Mouse (Mus musculus): ENCODE results near the gene Farsb. TPM values are rescaled to one million over a fixed set of nuclear protein-coding genes. Genes with fewer than 3 reads are reported as not detected.

Farsb gene
- 137 and 146 TPM in 2 replicates for polyA plus RNA-seq (2014; fragmentation: Nextera tagmentation; extraction: Ambion mirVana)

DNA sequence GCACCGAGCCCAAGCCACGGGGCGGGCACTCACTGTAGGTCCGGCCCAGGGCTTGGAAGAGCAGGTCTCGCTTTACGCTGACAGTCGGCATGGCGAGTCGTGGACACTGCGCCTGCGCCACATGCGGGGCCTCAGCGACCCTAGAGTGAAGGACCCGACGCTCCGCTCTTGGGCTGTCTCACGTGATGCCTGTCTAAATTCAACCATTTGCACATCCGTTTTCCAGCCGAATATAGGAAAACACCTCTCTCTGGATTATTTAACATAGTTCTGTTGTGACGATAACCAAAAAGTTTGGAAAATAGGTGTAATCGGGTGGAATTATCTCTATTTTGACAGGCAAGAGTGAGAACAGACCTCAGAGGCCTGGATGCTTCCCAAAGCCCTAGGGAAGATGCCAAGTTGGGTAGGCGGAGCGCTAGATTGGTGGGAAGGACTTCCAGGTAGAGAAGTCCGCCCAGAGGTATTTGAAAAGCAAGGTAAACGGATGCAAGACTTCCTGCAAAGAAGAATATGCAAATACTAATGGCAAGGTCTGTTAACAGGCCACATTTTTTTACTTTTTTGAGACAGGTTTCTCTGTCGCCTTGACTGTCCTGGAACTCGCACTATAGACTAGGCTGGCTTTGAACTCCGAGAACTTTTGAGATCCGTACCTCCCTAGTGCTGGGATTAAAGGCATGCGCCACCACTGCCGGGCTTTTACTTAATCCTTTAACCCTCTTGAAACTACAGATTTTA, at the start of gene Farsb:
Gene Farsb (minus strand): TSS at position 146 of the 741 bp plus-strand sequence.
- H3K9ac ChIP-seq (replicated peaks; ENCODE audit: low read depth, low read length), result peak within 1 kb of the TSS; percentile 72
- no peaks in the 10 kb centered on the region for H3K9me3 ChIP-seq (ENCODE audit: control insufficient read depth, low read depth, low read length)
- peaks cover 16% of the 10 kb centered on the region; the same call in 1 of the 2 replicates for H3K4me1 ChIP-seq (ENCODE audit: control insufficient read depth, insufficient read depth, low read length)
- under 1% methylated on average over 31 of the region's 31 CpGs for WGBS
- no peaks in the 10 kb centered on the region for H3K27me3 ChIP-seq (ENCODE audit: control insufficient read depth, insufficient read depth, low read length)
- H3K27ac ChIP-seq (ENCODE audit: low read length), result peak within 1 kb of the TSS; percentile 68
- ATAC-seq (ENCODE audit: insufficient number of reproducible peaks, insufficient read depth, low FRiP score, low read depth), result peak; percentile 96
- H3K4me2 ChIP-seq (replicated peaks; ENCODE audit: low read depth, low read length), result peak within 1 kb of the TSS; percentile 87
- H3K36me3 ChIP-seq (ENCODE audit: control insufficient read depth, insufficient read depth, low read length), result 0 out of 2 replicates have a peak, but pooled peaks cover 4% of the 10 kb centered on the region
- peak within 1 kb of the TSS; percentile 89 for H3K4me3 ChIP-seq (ENCODE audit: low read depth, low read length)

DNA sequence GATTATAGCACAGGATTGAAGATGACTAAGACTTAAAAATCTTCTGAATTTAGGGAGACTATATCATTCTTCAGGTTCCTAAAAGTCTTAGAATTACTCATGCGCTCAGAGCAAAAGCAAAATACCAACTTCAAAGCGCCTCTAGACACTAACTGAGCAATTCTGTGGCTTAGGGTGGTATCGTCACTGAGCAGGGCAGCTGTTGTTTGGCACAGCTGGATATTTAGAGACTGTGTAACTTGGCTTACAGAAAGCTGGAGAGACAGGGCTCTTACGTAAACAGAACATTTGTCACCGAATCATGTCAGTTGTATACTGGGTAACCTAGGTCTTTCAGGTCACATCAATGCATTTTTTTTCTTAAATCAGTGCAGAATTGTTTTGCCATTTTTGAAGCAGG, 49.7 kb upstream of the Farsb start:
- Histone ChIP-seq H3K27ac (ENCODE audit: low read length) (no peak overlapping the region), H3K4me2 (replicated peaks; ENCODE audit: low read depth, low read length) (no peak overlapping the region), H3K4me1 (ENCODE audit: control insufficient read depth, insufficient read depth, low read length) (no peaks in the 10 kb centered on the region), H3K9ac (replicated peaks; ENCODE audit: low read depth, low read length) (no peak overlapping the region), H3K36me3 (ENCODE audit: control insufficient read depth, insufficient read depth, low read length) (no peaks in the 10 kb centered on the region), H3K27me3 (ENCODE audit: control insufficient read depth, insufficient read depth, low read length) (no peaks in the 10 kb centered on the region), H3K4me3 (ENCODE audit: low read depth, low read length) (no peak overlapping the region), H3K9me3 (ENCODE audit: control insufficient read depth, low read depth, low read length) (no peaks in the 10 kb centered on the region)
- WGBS, result 53% methylated on average over 5 of the region's 5 CpGs
- ATAC-seq (ENCODE audit: insufficient number of reproducible peaks, insufficient read depth, low FRiP score, low read depth), result no peak

DNA sequence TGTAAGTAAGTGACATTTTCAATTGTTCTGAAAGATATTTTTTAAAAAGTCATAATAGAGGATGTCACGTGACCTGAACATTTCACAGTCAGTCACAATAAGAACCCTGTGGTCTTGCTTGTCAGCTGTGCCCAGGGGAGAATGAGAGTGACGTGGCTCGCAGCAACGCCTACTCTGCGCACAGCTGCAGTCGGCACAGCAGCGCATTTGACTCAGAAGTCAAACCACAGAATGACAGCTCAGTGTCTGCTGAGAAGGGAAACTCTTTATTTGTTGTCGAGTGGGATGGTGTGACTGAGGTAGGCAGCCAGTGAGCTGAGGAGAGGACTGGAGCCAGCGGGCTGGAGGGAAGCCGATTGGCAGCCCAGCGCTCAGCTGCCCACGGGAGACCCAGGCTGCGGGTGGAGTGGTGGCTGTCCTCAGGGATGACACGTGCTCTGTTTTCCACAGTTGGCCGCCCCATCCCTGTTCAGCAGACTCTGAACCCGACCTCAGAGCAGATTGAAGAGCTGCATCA, 48.9 kb upstream of the Farsb start:
- Histone ChIP-seq H3K4me2 (replicated peaks; ENCODE audit: low read depth, low read length) (peak overlapping the region; percentile 45), H3K9me3 (ENCODE audit: control insufficient read depth, low read depth, low read length) (no peaks in the 10 kb centered on the region), H3K27ac (ENCODE audit: low read length) (no peak overlapping the region), H3K36me3 (ENCODE audit: control insufficient read depth, insufficient read depth, low read length) (no peaks in the 10 kb centered on the region), H3K9ac (replicated peaks; ENCODE audit: low read depth, low read length) (no peak overlapping the region), H3K4me1 (ENCODE audit: control insufficient read depth, insufficient read depth, low read length) (no peaks in the 10 kb centered on the region), H3K4me3 (ENCODE audit: low read depth, low read length) (peak overlapping the region; percentile 19; the same call in 1 of the 2 replicates), H3K27me3 (ENCODE audit: control insufficient read depth, insufficient read depth, low read length) (no peaks in the 10 kb centered on the region)
- peak; percentile 58; the same call in 1 of the 2 replicates for ATAC-seq (ENCODE audit: insufficient number of reproducible peaks, insufficient read depth, low FRiP score, low read depth)
- WGBS, result 29% methylated on average over 16 of the region's 16 CpGs

DNA sequence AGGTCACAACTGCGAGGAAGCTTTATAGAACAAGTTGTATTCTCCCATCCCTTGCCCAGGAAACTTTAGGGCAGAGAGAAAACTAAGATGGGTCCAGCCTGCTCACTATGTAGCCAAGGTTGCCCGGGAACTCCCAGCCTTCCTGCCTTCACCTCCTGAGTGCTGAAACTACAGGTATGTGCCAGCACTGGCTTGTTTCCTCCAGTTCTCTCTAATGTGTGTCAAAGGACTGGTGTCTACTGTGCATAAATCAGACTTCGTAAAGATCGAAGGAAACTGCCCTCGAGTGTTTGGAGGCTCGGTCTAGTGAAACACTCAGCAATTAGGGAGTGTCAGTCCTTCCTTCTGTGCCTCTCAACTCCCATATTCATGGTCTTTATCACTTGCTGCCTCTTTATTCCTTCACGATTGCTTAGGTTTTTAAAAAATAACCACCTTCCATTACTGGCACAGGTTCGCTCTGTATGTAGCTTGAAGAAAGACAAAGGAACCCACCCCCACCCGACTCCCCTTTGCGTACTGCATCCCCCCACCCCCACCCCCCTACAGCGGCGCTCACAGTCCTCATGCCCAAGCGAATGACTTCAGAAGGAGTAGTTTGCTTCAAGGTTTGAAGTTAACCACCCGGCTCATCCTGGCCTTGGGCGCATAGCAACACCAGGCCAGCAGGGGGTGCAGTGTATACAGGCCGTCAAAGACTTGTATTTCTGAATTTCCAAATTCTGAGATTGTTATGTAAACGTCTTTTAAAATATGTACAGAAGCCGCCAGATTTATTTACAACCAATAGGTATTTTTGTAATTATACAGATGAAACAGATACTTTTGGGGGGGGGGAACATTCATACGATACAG, 47.8 kb upstream of the Farsb start:
- Histone ChIP-seq H3K4me3 (ENCODE audit: low read depth, low read length) (no peak overlapping the region), H3K9ac (replicated peaks; ENCODE audit: low read depth, low read length) (no peak overlapping the region), H3K4me1 (ENCODE audit: control insufficient read depth, insufficient read depth, low read length) (no peaks in the 10 kb centered on the region), H3K4me2 (replicated peaks; ENCODE audit: low read depth, low read length) (no peak overlapping the region), H3K36me3 (ENCODE audit: control insufficient read depth, insufficient read depth, low read length) (no peaks in the 10 kb centered on the region), H3K27ac (ENCODE audit: low read length) (no peak overlapping the region), H3K27me3 (ENCODE audit: control insufficient read depth, insufficient read depth, low read length) (no peaks in the 10 kb centered on the region), H3K9me3 (ENCODE audit: control insufficient read depth, low read depth, low read length) (no peaks in the 10 kb centered on the region)
- WGBS, result 31% methylated on average over 19 of the region's 19 CpGs
- ATAC-seq (ENCODE audit: insufficient number of reproducible peaks, insufficient read depth, low FRiP score, low read depth), result peak; percentile 61; the same call in 1 of the 2 replicates

DNA sequence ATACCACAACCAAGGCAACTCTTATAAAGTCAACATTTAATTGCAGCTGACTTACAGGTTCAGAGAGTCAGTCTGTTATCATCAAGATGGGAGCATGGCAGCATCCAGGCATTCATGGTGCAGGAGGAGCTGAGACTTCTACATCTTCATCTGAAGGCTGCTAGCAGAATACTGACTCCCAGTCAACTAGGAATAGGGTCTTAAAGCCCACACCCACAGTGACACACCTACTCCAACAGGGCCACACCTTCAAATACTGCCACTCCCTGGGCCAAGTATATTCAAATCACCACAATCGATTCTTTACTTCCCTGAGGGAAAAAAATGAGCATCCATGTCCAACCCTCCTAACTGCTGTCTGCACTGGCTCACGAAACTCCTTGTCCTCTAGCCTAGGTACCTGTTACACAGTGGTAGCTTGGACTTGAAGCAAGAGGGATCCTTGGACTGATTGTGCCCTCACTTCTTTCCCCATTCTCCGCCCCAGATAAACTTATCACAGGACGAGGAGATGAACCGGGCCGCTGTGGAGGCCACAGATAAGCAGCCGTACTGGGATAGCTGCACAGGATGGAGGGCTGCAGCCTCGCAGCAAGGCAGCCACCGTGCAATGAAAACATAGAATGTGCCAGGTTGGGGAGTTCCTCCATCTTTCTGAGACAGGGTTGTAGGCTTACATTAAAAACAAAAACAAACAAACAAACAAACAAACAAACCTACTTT, 45.9 kb upstream of the Farsb start:
- Histone ChIP-seq H3K36me3 (ENCODE audit: control insufficient read depth, insufficient read depth, low read length) (no peaks in the 10 kb centered on the region), H3K4me3 (ENCODE audit: low read depth, low read length) (no peak overlapping the region), H3K4me1 (ENCODE audit: control insufficient read depth, insufficient read depth, low read length) (no peaks in the 10 kb centered on the region), H3K4me2 (replicated peaks; ENCODE audit: low read depth, low read length) (no peak overlapping the region), H3K9ac (replicated peaks; ENCODE audit: low read depth, low read length) (no peak overlapping the region), H3K27me3 (ENCODE audit: control insufficient read depth, insufficient read depth, low read length) (no peaks in the 10 kb centered on the region), H3K27ac (ENCODE audit: low read length) (no peak overlapping the region), H3K9me3 (ENCODE audit: control insufficient read depth, low read depth, low read length) (no peaks in the 10 kb centered on the region)
- ATAC-seq (ENCODE audit: insufficient number of reproducible peaks, insufficient read depth, low FRiP score, low read depth), result no peak
- 85% methylated on average over 9 of the region's 9 CpGs for WGBS

DNA sequence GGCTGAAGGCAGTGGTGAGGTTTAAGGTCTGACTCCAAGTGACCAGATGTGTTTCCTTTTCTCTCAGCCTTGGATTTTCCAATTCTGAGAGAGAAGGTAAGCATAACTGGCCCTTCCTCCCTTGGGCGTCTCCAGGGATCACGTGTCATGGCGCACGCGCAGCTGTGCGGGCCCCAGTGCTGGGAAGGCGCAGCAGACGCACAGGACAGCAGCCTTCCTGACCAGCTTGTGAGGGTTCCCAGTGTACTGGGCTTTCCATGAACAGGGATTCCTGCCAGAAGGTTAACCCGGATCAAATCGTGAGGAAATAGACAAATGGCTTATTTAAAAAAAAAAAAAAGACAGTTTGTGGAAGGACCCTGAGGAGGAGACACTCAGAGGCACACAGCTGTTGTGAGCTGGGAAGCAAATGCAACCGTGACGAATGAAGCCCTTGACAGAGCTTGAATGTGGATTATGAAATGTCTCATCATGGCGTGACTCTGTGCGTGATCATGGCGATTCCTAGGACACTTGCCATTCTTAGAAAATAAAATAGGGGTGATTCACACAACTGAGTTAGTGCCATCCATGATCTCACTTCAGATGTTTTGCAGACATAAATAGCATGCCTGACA, 43.6 kb upstream of the Farsb start:
- no peak for ATAC-seq (ENCODE audit: insufficient number of reproducible peaks, insufficient read depth, low FRiP score, low read depth)
- Histone ChIP-seq H3K9ac (replicated peaks; ENCODE audit: low read depth, low read length) (no peak overlapping the region), H3K4me3 (ENCODE audit: low read depth, low read length) (no peak overlapping the region), H3K9me3 (ENCODE audit: control insufficient read depth, low read depth, low read length) (no peaks in the 10 kb centered on the region), H3K27me3 (ENCODE audit: control insufficient read depth, insufficient read depth, low read length) (no peaks in the 10 kb centered on the region), H3K36me3 (ENCODE audit: control insufficient read depth, insufficient read depth, low read length) (no peaks in the 10 kb centered on the region), H3K27ac (ENCODE audit: low read length) (no peak overlapping the region), H3K4me2 (replicated peaks; ENCODE audit: low read depth, low read length) (no peak overlapping the region), H3K4me1 (ENCODE audit: control insufficient read depth, insufficient read depth, low read length) (no peaks in the 10 kb centered on the region)
- 75% methylated on average over 15 of the region's 15 CpGs for WGBS

DNA sequence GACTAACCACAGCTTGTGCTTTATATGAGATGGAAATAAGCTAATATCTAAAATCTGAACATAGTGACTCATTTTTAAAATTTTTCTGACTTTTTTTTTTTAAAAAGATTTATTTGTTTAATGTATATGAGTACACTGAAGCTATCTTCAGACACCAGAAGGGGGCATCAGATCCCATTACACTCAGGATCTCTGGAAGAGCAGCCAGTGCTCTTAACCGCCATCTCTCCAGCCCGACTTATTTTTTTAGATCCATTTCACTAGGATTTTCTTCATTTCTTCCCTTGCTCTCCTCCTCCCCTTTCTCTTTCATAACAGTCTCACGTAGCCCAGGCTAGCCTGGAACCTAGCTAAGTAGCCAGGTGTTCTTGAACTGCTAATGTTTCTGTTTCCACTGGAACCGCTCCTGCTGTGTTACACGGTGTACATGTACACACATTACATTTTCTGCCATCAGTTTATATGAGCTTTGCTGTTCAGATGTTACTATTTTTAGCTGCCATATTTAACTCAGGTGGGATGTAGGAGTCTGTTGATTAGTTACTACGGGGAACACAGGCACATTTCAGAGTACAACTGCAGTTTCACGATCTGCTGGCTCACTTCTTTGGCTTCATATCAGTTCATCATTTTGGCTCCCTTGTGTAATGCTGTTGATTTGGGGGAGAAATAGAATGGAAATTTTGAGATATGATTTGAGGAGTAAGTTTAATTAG, 42.0 kb upstream of the Farsb start:
- no peaks in the 10 kb centered on the region for H3K27me3 ChIP-seq (ENCODE audit: control insufficient read depth, insufficient read depth, low read length)
- no peak for ATAC-seq (ENCODE audit: insufficient number of reproducible peaks, insufficient read depth, low FRiP score, low read depth)
- no peaks in the 10 kb centered on the region for H3K9me3 ChIP-seq (ENCODE audit: control insufficient read depth, low read depth, low read length)
- no peak overlapping the region for H3K9ac ChIP-seq (replicated peaks; ENCODE audit: low read depth, low read length)
- no peak overlapping the region for H3K27ac ChIP-seq (ENCODE audit: low read length)
- no peak overlapping the region for H3K4me3 ChIP-seq (ENCODE audit: low read depth, low read length)
- no peaks in the 10 kb centered on the region for H3K36me3 ChIP-seq (ENCODE audit: control insufficient read depth, insufficient read depth, low read length)
- H3K4me1 ChIP-seq (ENCODE audit: control insufficient read depth, insufficient read depth, low read length), result no peaks in the 10 kb centered on the region
- 78% methylated on average over 7 of the region's 7 CpGs for WGBS
- no peak overlapping the region for H3K4me2 ChIP-seq (replicated peaks; ENCODE audit: low read depth, low read length)
